Mouse (Mus musculus) right cerebral cortex, adult 18-20 months (tissue): ENCODE data around the gene Rhoh.

Experiments used
- DNase-seq: peaks from one replicate; pipeline ENCODE4 v3.0.0; 2022; ENCODE audit warnings: mixed read lengths

Rhoh gene

GRCm38 (mm10) chr5:65860281-65861000, 572 bp upstream of the Rhoh start:
- no peak for DNase-seq

- no peak for DNase-seq
Measured at GRCm38 (mm10) chr5:65862217-65862927, 1.4 kb downstream of the Rhoh start.

- DNase-seq: no peak
Measured at GRCm38 (mm10) chr5:65863349-65863749, 2.3 kb downstream of the Rhoh start.

GRCm38 (mm10) chr5:65864486-65864885, 3.5 kb downstream of the Rhoh start:
- DNase-seq: no peak

- no peak for DNase-seq
Measured at GRCm38 (mm10) chr5:65864946-65865345, 3.9 kb downstream of the Rhoh start.

- DNase-seq: no peak
Measured at GRCm38 (mm10) chr5:65866591-65866990, 5.6 kb downstream of the Rhoh start.

- no peak for DNase-seq
Measured at GRCm38 (mm10) chr5:65867380-65868116, 6.5 kb downstream of the Rhoh start.

GRCm38 (mm10) chr5:65868419-65868818, 7.4 kb downstream of the Rhoh start:
- DNase-seq: no peak

- DNase-seq: no peak
Measured at GRCm38 (mm10) chr5:65869660-65870059, 8.6 kb downstream of the Rhoh start.

GRCm38 (mm10) chr5:65871276-65871875, 10.4 kb downstream of the Rhoh start:
- no peak for DNase-seq

GRCm38 (mm10) chr5:65873212-65873611, 12.2 kb downstream of the Rhoh start:
- no peak for DNase-seq

GRCm38 (mm10) chr5:65875269-65875668, 14.3 kb downstream of the Rhoh start:
- DNase-seq: no peak

GRCm38 (mm10) chr5:65878367-65878766, 17.4 kb downstream of the Rhoh start:
- DNase-seq: no peak

GRCm38 (mm10) chr5:65881254-65881653, 20.2 kb downstream of the Rhoh start:
- DNase-seq: no peak

- no peak for DNase-seq
Measured at GRCm38 (mm10) chr5:65882476-65883205, 21.6 kb downstream of the Rhoh start.

- no peak for DNase-seq
Measured at GRCm38 (mm10) chr5:65883355-65883754, 22.3 kb downstream of the Rhoh start.

GRCm38 (mm10) chr5:65885699-65886443, 24.9 kb downstream of the Rhoh start:
- no peak for DNase-seq

GRCm38 (mm10) chr5:65888102-65888501, 27.1 kb downstream of the Rhoh start:
- no peak for DNase-seq

GRCm38 (mm10) chr5:65888998-65889397, 28.0 kb downstream of the Rhoh start:
- DNase-seq: no peak

GRCm38 (mm10) chr5:65891251-65891826, 30.3 kb downstream of the Rhoh start:
- no peak for DNase-seq

- no peak for DNase-seq
Measured at GRCm38 (mm10) chr5:65895121-65895692, 34.2 kb downstream of the Rhoh start.
